Mouse (Mus musculus): Measurements from ENCODE around the gene Ppia.

DNA sequence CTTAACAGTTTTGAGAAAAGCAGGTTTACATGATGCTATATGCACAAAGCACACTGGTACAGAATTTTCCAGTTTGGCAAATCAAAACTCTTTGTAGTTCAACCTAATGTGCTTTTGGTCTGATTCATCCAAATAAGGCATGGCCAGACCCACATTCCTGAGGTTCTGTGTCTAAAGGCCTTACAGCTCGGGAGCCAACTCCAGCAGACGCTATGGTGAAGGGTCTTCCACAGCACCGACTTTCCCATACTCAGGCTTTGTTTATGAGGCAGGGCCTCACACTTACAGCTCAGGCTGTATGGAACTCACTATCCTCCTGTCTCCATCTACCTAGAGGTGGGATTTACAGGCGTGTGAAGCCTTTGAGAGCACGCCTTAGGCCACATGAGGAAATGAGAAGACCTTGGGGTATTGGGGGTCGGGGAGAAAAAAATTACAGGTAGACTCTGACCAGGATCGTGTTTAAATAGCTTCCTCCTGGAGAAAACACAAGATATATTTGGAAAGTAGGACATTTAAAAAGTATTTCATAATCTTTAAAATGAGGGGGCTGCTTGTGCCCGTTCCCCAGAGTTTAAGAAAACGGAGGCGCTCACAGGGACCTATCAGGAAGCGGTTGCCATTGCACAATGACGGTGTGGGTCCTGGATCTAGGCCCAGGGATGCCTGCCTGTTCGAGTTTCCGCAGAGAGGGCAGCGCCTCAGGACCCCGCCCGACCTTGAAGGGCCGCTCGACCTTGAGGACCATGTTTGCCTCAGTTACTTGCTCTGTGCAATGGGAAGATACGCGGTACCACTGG is at the start of gene Ppia:
- TF ChIP-seq POLR2A (IDR thresholded peaks at IDR 0.05; ENCODE audit: insufficient read length, low read depth), result no peak
- TF ChIP-seq TCF12 (IDR thresholded peaks at IDR 0.05; ENCODE audit: insufficient read depth, poor library complexity, severe bottlenecking), result no peak
- no peak for TF ChIP-seq E2F4 (IDR thresholded peaks at IDR 0.05; ENCODE audit: insufficient read depth)
- no peak for TF ChIP-seq MAX (IDR thresholded peaks at IDR 0.05; ENCODE audit: low read depth)
- TF ChIP-seq SRF (IDR thresholded peaks at IDR 0.05; ENCODE audit: control insufficient read depth, insufficient read length, low read depth), result peak; percentile 77
- no peak for TF ChIP-seq POLR2AphosphoS2 (IDR thresholded peaks at IDR 0.05; ENCODE audit: insufficient read length, low read depth)
- TF ChIP-seq TCF3 (IDR thresholded peaks at IDR 0.05; ENCODE audit: insufficient read length, low read depth), result no peak
- TF ChIP-seq USF1 (IDR thresholded peaks at IDR 0.05; ENCODE audit: low read depth), result no peak
- TF ChIP-seq CEBPB (IDR thresholded peaks at IDR 0.05; ENCODE audit: insufficient read depth, poor library complexity, severe bottlenecking), result peak; percentile 93
- TF ChIP-seq MYOG (IDR thresholded peaks at IDR 0.05; ENCODE audit: control insufficient read depth in 1 of 3, insufficient read depth in 1 of 3, insufficient read length in 2 of 3, low read depth in 2 of 3), result no peak
- TF ChIP-seq REST (IDR thresholded peaks at IDR 0.05; ENCODE audit: insufficient read depth, insufficient read length), result no peak

Measured in myocyte (in vitro differentiated cells).